Mouse (Mus musculus): ENCODE data around the gene Tor4a. TPM values are rescaled to one million over a fixed set of nuclear protein-coding genes. Genes with fewer than 3 reads are reported as not detected.

The Tor4a gene
- polyA plus RNA-seq, 1 experiment from 2014 or later: 6.0 TPM

- TF ChIP-seq EP300 (IDR thresholded peaks at IDR 0.05; ENCODE audit: low read depth) (no peak), CTCF (IDR thresholded peaks at IDR 0.05; ENCODE audit: low read depth) (no peak)
- ATAC-seq (no peak), DNase-seq (no peak)
- no peak overlapping the region for H3K4me3 ChIP-seq (ENCODE audit: low read depth, low read length)
- H3K27ac ChIP-seq (ENCODE audit: low read depth): no peak overlapping the region
- H3K27me3 ChIP-seq (ENCODE audit: insufficient read depth, low read length): no peaks in the 10 kb centered on the region
- H3K4me1 ChIP-seq (ENCODE audit: insufficient read depth): peaks cover 10% of the 10 kb centered on the region
- no peak overlapping the region for H3K4me2 ChIP-seq (ENCODE audit: low read depth, low read length)
- 79% methylated on average over 5 of the region's 5 CpGs for WGBS (ENCODE audit: insufficient replicate concordance)
- no peaks in the 10 kb centered on the region for H3K36me3 ChIP-seq (replicated peaks; ENCODE audit: insufficient read depth, low read length)
- H3K9me3 ChIP-seq (ENCODE audit: low read length): no peaks in the 10 kb centered on the region
- no peak overlapping the region for H3K9ac ChIP-seq (replicated peaks)
These were observed 48.8 kb downstream of the Tor4a start for GRCm38 (mm10) chr2:25147892-25148291.

- 77% methylated on average over 5 of the region's 5 CpGs for WGBS (ENCODE audit: insufficient replicate concordance)
- TF ChIP-seq EP300 (IDR thresholded peaks at IDR 0.05; ENCODE audit: low read depth): no peak
- TF ChIP-seq CTCF (IDR thresholded peaks at IDR 0.05; ENCODE audit: low read depth): no peak
- no peak for DNase-seq
- no peak overlapping the region for H3K4me2 ChIP-seq (ENCODE audit: low read depth, low read length)
- H3K9me3 ChIP-seq (ENCODE audit: low read length): no peaks in the 10 kb centered on the region
- no peak overlapping the region for H3K27ac ChIP-seq (ENCODE audit: low read depth)
- no peak overlapping the region for H3K9ac ChIP-seq (replicated peaks)
- peaks cover 10% of the 10 kb centered on the region for H3K4me1 ChIP-seq (ENCODE audit: insufficient read depth)
- H3K4me3 ChIP-seq (ENCODE audit: low read depth, low read length): no peak overlapping the region
- no peaks in the 10 kb centered on the region for H3K36me3 ChIP-seq (replicated peaks; ENCODE audit: insufficient read depth, low read length)
- H3K27me3 ChIP-seq (ENCODE audit: insufficient read depth, low read length): no peaks in the 10 kb centered on the region
- ATAC-seq: no peak
These were observed 49.3 kb downstream of the Tor4a start for GRCm38 (mm10) chr2:25147398-25147797.

- H3K9ac ChIP-seq (replicated peaks): no peak overlapping the region
- peaks cover 8% of the 10 kb centered on the region for H3K4me1 ChIP-seq (ENCODE audit: insufficient read depth)
- H3K27ac ChIP-seq (ENCODE audit: low read depth): no peak overlapping the region
- no peaks in the 10 kb centered on the region for H3K27me3 ChIP-seq (ENCODE audit: insufficient read depth, low read length)
- H3K36me3 ChIP-seq (replicated peaks; ENCODE audit: insufficient read depth, low read length): no peaks in the 10 kb centered on the region
- DNase-seq: no peak
- no peak overlapping the region for H3K4me2 ChIP-seq (ENCODE audit: low read depth, low read length)
- no peak overlapping the region for H3K4me3 ChIP-seq (ENCODE audit: low read depth, low read length)
- WGBS (ENCODE audit: insufficient replicate concordance): 77% methylated on average over 6 of the region's 6 CpGs
- no peaks in the 10 kb centered on the region for H3K9me3 ChIP-seq (ENCODE audit: low read length)
- peak; percentile 35 for ATAC-seq
- TF ChIP-seq CTCF (IDR thresholded peaks at IDR 0.05; ENCODE audit: low read depth) (no peak), EP300 (IDR thresholded peaks at IDR 0.05; ENCODE audit: low read depth) (no peak)
These were observed 51.3 kb downstream of the Tor4a start for GRCm38 (mm10) chr2:25145346-25145745.

Other genes with a start within 250 kb of the Tor4a start
- gene Zmynd19, start 247.1 kb downstream of the Tor4a start, polyA plus RNA-seq (2015; fragmentation: Nextera tagmentation; extraction: Ambion mirVana): 6.2 and 6.5 TPM in 2 replicates
- 6.4 and 7.0 TPM in 2 replicates for gene Dph7, start 234.5 kb downstream of the Tor4a start, polyA plus RNA-seq (2015; fragmentation: Nextera tagmentation; extraction: Ambion mirVana)
- 81.8 and 83.1 TPM in 2 replicates for gene Mrpl41, start 221.8 kb downstream of the Tor4a start, polyA plus RNA-seq (2015; fragmentation: Nextera tagmentation; extraction: Ambion mirVana)
- gene Pnpla7, start 220.9 kb downstream of the Tor4a start, polyA plus RNA-seq (2015; fragmentation: Nextera tagmentation; extraction: Ambion mirVana): 52.9 and 64.5 TPM in 2 replicates
- gene Nsmf, start 142.5 kb downstream of the Tor4a start, polyA plus RNA-seq (2015; fragmentation: Nextera tagmentation; extraction: Ambion mirVana): 29.0 and 32.1 TPM in 2 replicates
- 23.8 and 25.9 TPM in 2 replicates for gene Entpd8, start 116.6 kb downstream of the Tor4a start, polyA plus RNA-seq (2015; fragmentation: Nextera tagmentation; extraction: Ambion mirVana)
- gene Noxa1, start 101.7 kb downstream of the Tor4a start, polyA plus RNA-seq (2015; fragmentation: Nextera tagmentation; extraction: Ambion mirVana): 0.52 and 0.59 TPM in 2 replicates
- gene Nrarp, start 16.1 kb downstream of the Tor4a start, polyA plus RNA-seq (2015; fragmentation: Nextera tagmentation; extraction: Ambion mirVana): 1.3 and 1.7 TPM in 2 replicates
- 19.3 and 22.3 TPM in 2 replicates for gene Nelfb, start 14.6 kb upstream of the Tor4a start, polyA plus RNA-seq (2015; fragmentation: Nextera tagmentation; extraction: Ambion mirVana)
- not detected in 2 replicates for gene Stpg3, start 17.8 kb upstream of the Tor4a start, polyA plus RNA-seq (2015; fragmentation: Nextera tagmentation; extraction: Ambion mirVana)
- gene Fam166a, start 21.9 kb upstream of the Tor4a start, polyA plus RNA-seq (2015; fragmentation: Nextera tagmentation; extraction: Ambion mirVana): not detected in 2 replicates
- 263 and 294 TPM in 2 replicates for gene Tubb4b, start 27.8 kb upstream of the Tor4a start, polyA plus RNA-seq (2015; fragmentation: Nextera tagmentation; extraction: Ambion mirVana)
- not detected in 2 replicates for gene Slc34a3, start 37.5 kb upstream of the Tor4a start, polyA plus RNA-seq (2015; fragmentation: Nextera tagmentation; extraction: Ambion mirVana)
- not detected in 2 replicates for gene Rnf224, start 39.9 kb upstream of the Tor4a start, polyA plus RNA-seq (2015; fragmentation: Nextera tagmentation; extraction: Ambion mirVana)
- 0.11 TPM in 1 of 2 replicates, not detected in the other for gene Rnf208, start 45.4 kb upstream of the Tor4a start, polyA plus RNA-seq (2015; fragmentation: Nextera tagmentation; extraction: Ambion mirVana)
- gene Cysrt1, start 45.6 kb upstream of the Tor4a start, polyA plus RNA-seq (2015; fragmentation: Nextera tagmentation; extraction: Ambion mirVana): not detected in 2 replicates
- 1.2 and 1.4 TPM in 2 replicates for gene AL732309.1, start 50.0 kb upstream of the Tor4a start, polyA plus RNA-seq (2015; fragmentation: Nextera tagmentation; extraction: Ambion mirVana)
- gene Tmem203, start 58.6 kb upstream of the Tor4a start, polyA plus RNA-seq (2015; fragmentation: Nextera tagmentation; extraction: Ambion mirVana): 34.0 and 37.1 TPM in 2 replicates
- gene Tprn, start 65.7 kb upstream of the Tor4a start, polyA plus RNA-seq (2015; fragmentation: Nextera tagmentation; extraction: Ambion mirVana): 5.3 TPM in 2 replicates
- 77.2 and 81.7 TPM in 2 replicates for gene Ssna1, start 75.6 kb upstream of the Tor4a start, polyA plus RNA-seq (2015; fragmentation: Nextera tagmentation; extraction: Ambion mirVana)
- gene Anapc2, start 75.6 kb upstream of the Tor4a start, polyA plus RNA-seq (2015; fragmentation: Nextera tagmentation; extraction: Ambion mirVana): 19.8 and 22.8 TPM in 2 replicates
- not detected in 2 replicates for gene Tmem210, start 91.3 kb upstream of the Tor4a start, polyA plus RNA-seq (2015; fragmentation: Nextera tagmentation; extraction: Ambion mirVana)
- not detected in 2 replicates for gene Lrrc26, start 93.0 kb upstream of the Tor4a start, polyA plus RNA-seq (2015; fragmentation: Nextera tagmentation; extraction: Ambion mirVana)
- not detected in 2 replicates for gene Grin1, start 122.3 kb upstream of the Tor4a start, polyA plus RNA-seq (2015; fragmentation: Nextera tagmentation; extraction: Ambion mirVana)
- gene Man1b1, start 135.5 kb upstream of the Tor4a start, polyA plus RNA-seq (2015; fragmentation: Nextera tagmentation; extraction: Ambion mirVana): 15.7 and 16.5 TPM in 2 replicates
- gene Dpp7, start 159.5 kb upstream of the Tor4a start, polyA plus RNA-seq (2015; fragmentation: Nextera tagmentation; extraction: Ambion mirVana): 12.8 and 15.4 TPM in 2 replicates
- 18.7 and 19.4 TPM in 2 replicates for gene Uap1l1, start 168.8 kb upstream of the Tor4a start, polyA plus RNA-seq (2015; fragmentation: Nextera tagmentation; extraction: Ambion mirVana)
- gene Sapcd2, start 175.4 kb upstream of the Tor4a start, polyA plus RNA-seq (2015; fragmentation: Nextera tagmentation; extraction: Ambion mirVana): 5.5 and 7.4 TPM in 2 replicates
- gene Entpd2, start 199.0 kb upstream of the Tor4a start, polyA plus RNA-seq (2015; fragmentation: Nextera tagmentation; extraction: Ambion mirVana): 2.9 and 3.6 TPM in 2 replicates
- gene Npdc1, start 202.5 kb upstream of the Tor4a start, polyA plus RNA-seq (2015; fragmentation: Nextera tagmentation; extraction: Ambion mirVana): 5.2 and 5.4 TPM in 2 replicates
- gene Fut7, start 226.4 kb upstream of the Tor4a start, polyA plus RNA-seq (2015; fragmentation: Nextera tagmentation; extraction: Ambion mirVana): 0.78 and 0.97 TPM in 2 replicates
- gene Abca2, start 231.8 kb upstream of the Tor4a start, polyA plus RNA-seq (2015; fragmentation: Nextera tagmentation; extraction: Ambion mirVana): 0.71 and 0.87 TPM in 2 replicates